Mouse (Mus musculus) spleen, adult 2 months (tissue): Measurements from ENCODE around the gene Tmem108. TPM values are rescaled to one million over a fixed set of nuclear protein-coding genes. Genes with fewer than 3 reads are reported as not detected.

Experiments
- DNase-seq, 2 experiments: peaks; one replicate each; pipeline versions ENCODE4 v3.0.0 to v3.0.0-alpha.2; 2012 to 2021; ENCODE audit warnings: low spot score in 2 of 2, low read depth in 1 of 2
- H3K27ac ChIP-seq: fragments of 200-500 bp; 2 replicates; pipeline ENCODE4 v1.5.1; 2012; ENCODE audit warnings: low read length, inconsistent platforms; ENCODE audit not compliant: insufficient read depth
- H3K27me3 ChIP-seq: fragments of 200-500 bp; 2 replicates; pipeline ENCODE4 v1.6.1; 2012; ENCODE audit warnings: mild to moderate bottlenecking, moderate library complexity, low read length, inconsistent platforms; ENCODE audit not compliant: control insufficient read depth, insufficient read depth
- H3K36me3 ChIP-seq: fragments of 200-500 bp; 2 replicates; pipeline ENCODE4 v1.6.1; 2012; ENCODE audit warnings: mild to moderate bottlenecking, low read length, inconsistent platforms; ENCODE audit not compliant: control insufficient read depth, insufficient read depth
- H3K4me1 ChIP-seq: fragments of 200-500 bp; 2 replicates; pipeline ENCODE4 v1.6.1; 2011; ENCODE audit warnings: inconsistent platforms; ENCODE audit not compliant: control insufficient read depth, insufficient read depth, insufficient read length
- H3K4me3 ChIP-seq: fragments of 200-500 bp; 2 replicates; pipeline ENCODE4 v1.5.1; 2011; ENCODE audit warnings: mild to moderate bottlenecking, inconsistent platforms; ENCODE audit not compliant: insufficient read depth, insufficient read length; ENCODE audit errors: extremely low read depth
- CTCF ChIP-seq: fragments of 200-500 bp; IDR thresholded peaks from 2 replicates; pipeline ENCODE4 v1.5.1; 2011; ENCODE audit warnings: mild to moderate bottlenecking, inconsistent platforms; ENCODE audit not compliant: insufficient read depth, insufficient read length, insufficient replicate concordance; ENCODE audit errors: extremely low read depth
- POLR2A ChIP-seq: fragments of 200-500 bp; IDR thresholded peaks from 2 replicates; pipeline ENCODE4 v1.6.1; 2011; ENCODE audit warnings: low read depth, low read length, inconsistent platforms
- WGBS: fragments of 180-500 bp; shearing (Covaris S2); methylation state at CpG from one replicate; pipeline ENCODE4 v1.1.7; 2018; 5-methylcytosine and 5-hydroxymethylcytosine counted together
- polyA plus RNA-seq: library from polyadenylated mRNA; depleted of rRNA; stranded (reverse); fragments of >200 nt; gene quantifications from 2 replicates; pipeline ENCODE4 v1.2.3, GENCODE M21; 2012

The Tmem108 gene
- polyA plus RNA-seq, 1 experiment, result 2.2 TPM

GRCm38 (mm10) chr9:103751568-103751967 is 10.1 kb downstream of the Tmem108 start:
- Histone ChIP-seq H3K27me3 (no peaks in the 10 kb centered on the region), H3K36me3 (no peaks in the 10 kb centered on the region), H3K4me3 (no peak overlapping the region), H3K27ac (no peak overlapping the region), H3K4me1 (peaks cover 6% of the 10 kb centered on the region)
- WGBS, result 79% methylated on average over 9 of the region's 9 CpGs
- DNase-seq, result no peak
- no peak for TF ChIP-seq CTCF
- no peak for TF ChIP-seq POLR2A

DNA sequence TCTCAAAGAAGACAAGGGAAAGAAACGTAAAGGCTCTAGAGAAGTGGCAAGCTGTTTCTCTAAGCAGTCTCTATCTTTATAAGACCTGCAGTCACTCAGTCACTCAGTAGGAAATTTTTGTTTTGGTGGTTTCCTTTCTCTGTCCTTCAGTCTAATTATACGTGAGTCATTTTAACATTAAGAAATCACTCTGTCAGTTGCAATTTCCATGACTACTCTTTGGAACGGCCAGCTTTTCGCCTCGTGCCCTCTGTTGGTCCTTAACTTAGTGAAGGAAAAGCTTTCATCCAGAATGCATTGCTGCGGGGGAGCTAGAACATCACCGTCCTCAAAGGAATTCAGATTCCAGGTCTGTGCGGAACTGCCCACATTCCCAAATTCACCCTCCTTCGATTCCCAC is 11.1 kb downstream of the Tmem108 start:
- DNase-seq, result no peak
- 80% methylated on average over 9 of the region's 9 CpGs for WGBS
- H3K36me3 ChIP-seq, result no peaks in the 10 kb centered on the region
- TF ChIP-seq POLR2A, result no peak
- no peak for TF ChIP-seq CTCF
- H3K27ac ChIP-seq, result no peak overlapping the region
- no peaks in the 10 kb centered on the region for H3K27me3 ChIP-seq
- H3K4me3 ChIP-seq, result no peak overlapping the region
- peaks cover 6% of the 10 kb centered on the region for H3K4me1 ChIP-seq

DNA sequence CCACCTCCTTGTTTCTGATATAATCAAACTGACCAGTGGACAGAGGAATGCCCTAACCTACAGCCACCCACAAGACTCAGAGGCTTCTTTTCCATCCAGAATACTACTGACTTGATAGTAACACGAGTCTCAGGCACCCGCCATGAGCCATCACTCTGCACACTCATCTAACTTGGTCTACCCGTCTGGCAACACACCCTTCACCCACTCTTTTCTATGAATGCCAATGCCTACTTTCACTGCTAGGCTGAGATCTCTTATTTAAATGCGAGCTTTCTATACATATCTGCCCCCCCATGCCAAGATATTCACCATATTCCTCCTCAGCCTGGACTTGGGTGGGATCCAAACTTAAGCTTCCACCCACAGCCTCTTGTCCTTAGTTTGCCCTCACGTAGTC is 15.0 kb downstream of the Tmem108 start:
- no peak overlapping the region for H3K4me3 ChIP-seq
- no peaks in the 10 kb centered on the region for H3K4me1 ChIP-seq
- no peak for TF ChIP-seq POLR2A
- TF ChIP-seq CTCF, result no peak
- no peaks in the 10 kb centered on the region for H3K27me3 ChIP-seq
- H3K27ac ChIP-seq, result no peak overlapping the region
- no peaks in the 10 kb centered on the region for H3K36me3 ChIP-seq
- no peak for DNase-seq
- 90% methylated on average over 5 of the region's 5 CpGs for WGBS

DNA sequence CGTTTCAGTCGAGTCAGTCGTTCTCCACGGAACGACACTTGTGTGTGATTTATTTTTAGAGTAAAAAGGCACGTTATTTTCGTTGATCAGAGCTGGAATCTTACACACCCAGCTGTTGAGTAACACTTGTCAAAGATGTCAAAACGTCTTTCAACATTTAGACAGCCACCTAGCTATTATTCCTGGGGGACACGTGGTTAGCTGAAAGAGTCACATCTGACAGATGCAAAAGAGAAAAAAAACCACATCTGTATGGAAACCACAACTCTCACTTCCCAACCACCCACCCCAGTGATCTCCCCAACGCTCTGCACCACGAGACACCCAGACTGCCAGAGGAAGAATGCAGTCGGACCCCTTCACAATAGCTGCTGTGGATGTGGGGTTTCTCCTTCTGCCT is 21.5 kb downstream of the Tmem108 start:
- Histone ChIP-seq H3K36me3 (no peaks in the 10 kb centered on the region), H3K27me3 (0 out of 2 replicates have a peak, but pooled peaks cover 2% of the 10 kb centered on the region), H3K4me1 (peaks cover 4% of the 10 kb centered on the region; the same call in 1 of the 2 replicates), H3K27ac (no peak overlapping the region), H3K4me3 (no peak overlapping the region)
- WGBS, result 5% methylated on average over 12 of the region's 12 CpGs
- TF ChIP-seq CTCF, result no peak
- no peak for TF ChIP-seq POLR2A
- DNase-seq, result peak in 1 of 2 experiments; percentile 36

GRCm38 (mm10) chr9:103739062-103739461 is 22.6 kb downstream of the Tmem108 start:
- WGBS, result 80% methylated on average over 4 of the region's 4 CpGs
- TF ChIP-seq CTCF (no peak), POLR2A (no peak)
- Histone ChIP-seq H3K4me1 (peaks cover 4% of the 10 kb centered on the region; the same call in 1 of the 2 replicates), H3K4me3 (no peak overlapping the region), H3K27ac (no peak overlapping the region), H3K36me3 (no peaks in the 10 kb centered on the region), H3K27me3 (0 out of 2 replicates have a peak, but pooled peaks cover 2% of the 10 kb centered on the region)
- no peak for DNase-seq

- Histone ChIP-seq H3K27ac (no peak overlapping the region), H3K36me3 (no peaks in the 10 kb centered on the region), H3K4me1 (no peaks in the 10 kb centered on the region), H3K4me3 (no peak overlapping the region), H3K27me3 (no peaks in the 10 kb centered on the region)
- TF ChIP-seq POLR2A, result no peak
- no peak for TF ChIP-seq CTCF
- WGBS, result 79% methylated on average over 2 of the region's 2 CpGs
- DNase-seq, result no peak
Observed at GRCm38 (mm10) chr9:103729716-103730115, 31.9 kb downstream of the Tmem108 start.

DNA sequence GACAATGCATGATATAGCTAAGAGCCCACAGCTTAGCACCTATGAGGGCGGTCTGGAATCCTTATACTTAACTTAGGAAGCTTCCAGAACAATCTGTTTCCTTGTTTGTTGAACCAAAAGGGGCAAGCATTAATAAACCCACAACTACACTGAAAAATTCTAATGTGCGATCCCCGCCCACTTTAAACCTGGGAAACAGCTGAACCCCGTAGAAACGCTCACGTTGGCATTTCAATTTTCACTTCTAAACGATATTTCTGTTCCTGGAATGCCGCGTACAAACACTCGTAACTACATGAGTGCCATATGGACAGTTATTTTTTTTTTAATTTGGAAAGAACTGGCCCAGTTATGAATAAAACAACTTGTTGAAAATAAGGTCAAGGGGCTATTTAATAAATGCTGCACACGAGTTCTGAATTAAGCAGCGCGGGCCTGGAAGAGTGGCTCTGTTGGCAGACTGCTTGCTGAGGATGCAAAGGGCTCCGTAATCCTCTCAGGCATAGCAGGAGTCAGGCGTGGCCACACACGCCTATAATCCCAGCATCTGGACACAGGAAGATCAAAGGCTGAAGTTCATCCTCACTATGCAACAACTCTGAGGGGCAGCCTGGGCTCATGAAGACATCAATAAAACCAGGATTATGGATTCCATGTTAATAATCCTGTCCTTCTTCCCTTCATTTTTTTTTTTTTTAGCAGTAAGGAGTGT is 34.7 kb downstream of the Tmem108 start:
- no peaks in the 10 kb centered on the region for H3K4me1 ChIP-seq

More for the DNA sequence above, 34.7 kb downstream of the Tmem108 start:
- no peaks in the 10 kb centered on the region for H3K36me3 ChIP-seq
- WGBS, result 90% methylated on average over 16 of the region's 16 CpGs
- no peak for TF ChIP-seq CTCF
- no peak for TF ChIP-seq POLR2A
- no peak overlapping the region for H3K27ac ChIP-seq
- H3K27me3 ChIP-seq, result no peaks in the 10 kb centered on the region
- H3K4me3 ChIP-seq, result no peak overlapping the region
- no peak for DNase-seq
